Mouse (Mus musculus): ENCODE data around the gene Dip2b. TPM values are rescaled to one million over a fixed set of nuclear protein-coding genes. Genes with fewer than 3 reads are reported as not detected.
A peak's percentile ranks its signal among the peaks of the same experiment; 100 is the strongest.

Dip2b gene
- polyA plus RNA-seq, 1 experiment from 2014 or later: 22.3 TPM

GRCm38 (mm10) chr15:100230655-100231054, 192.2 kb downstream of the Dip2b start:
- Histone ChIP-seq H3K27me3 (ENCODE audit: control insufficient read depth, insufficient read depth, low read length) (no peaks in the 10 kb centered on the region), H3K36me3 (ENCODE audit: control insufficient read depth, insufficient read depth, low read length) (no peaks in the 10 kb centered on the region), H3K4me1 (ENCODE audit: control insufficient read depth, insufficient read depth, low read length) (peaks cover 9% of the 10 kb centered on the region), H3K4me2 (no peak overlapping the region), H3K9me3 (ENCODE audit: control insufficient read depth, low read length) (no peaks in the 10 kb centered on the region), H3K4me3 (ENCODE audit: low read depth, low read length) (no peak overlapping the region), H3K9ac (ENCODE audit: low read length) (no peak overlapping the region), H3K27ac (ENCODE audit: low read depth, low read length) (no peak overlapping the region)
- ATAC-seq (ENCODE audit: low FRiP score): no peak
- peak; percentile 76 for DNase-seq (ENCODE audit: low spot score, missing footprints)
- WGBS: 74% methylated on average over 1 of the region's 1 CpGs

DNA sequence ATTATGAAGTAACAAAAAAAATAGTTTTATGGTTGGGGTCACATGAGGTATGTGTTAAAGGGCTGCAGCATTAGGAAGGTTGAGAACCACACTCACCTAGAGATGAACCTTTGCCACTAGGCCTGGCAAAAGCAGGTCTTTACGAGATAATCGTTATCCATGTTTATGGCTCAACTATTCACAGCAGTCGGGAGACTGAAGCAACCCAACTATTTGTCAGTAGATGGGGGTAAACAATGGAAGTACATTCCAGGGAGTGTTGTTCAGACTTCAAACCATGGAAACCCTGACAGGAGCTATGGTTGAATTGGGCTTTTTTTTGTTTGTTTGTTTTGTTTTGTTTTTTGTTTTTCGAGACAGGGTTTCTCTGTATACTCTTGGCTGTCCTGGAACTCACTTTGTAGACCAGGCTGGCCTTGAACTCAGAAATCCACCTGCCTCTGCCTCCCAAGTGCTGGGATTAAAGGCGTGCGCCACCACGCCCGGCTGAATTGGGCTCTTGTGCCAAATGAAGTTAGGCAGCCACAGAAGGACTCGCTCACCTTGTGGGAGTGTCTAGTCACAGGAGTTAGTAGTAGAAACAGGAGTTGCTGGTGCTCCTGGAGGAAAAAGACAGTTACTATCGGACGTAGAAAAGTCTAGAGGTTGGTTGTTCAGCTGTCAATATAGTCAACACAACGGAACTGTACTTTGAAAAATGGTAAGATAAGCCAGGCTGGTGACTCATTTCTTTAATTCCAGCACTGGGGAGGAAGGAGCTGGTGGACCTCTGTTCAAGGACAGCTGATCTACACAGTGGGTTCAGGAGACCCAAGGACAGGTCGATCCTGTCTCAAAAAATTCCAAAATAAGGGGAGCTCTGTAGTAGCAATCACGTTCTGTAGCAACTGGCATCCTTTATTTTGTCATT, 193.4 kb downstream of the Dip2b start:
- 0 out of 2 replicates have a peak, but pooled peaks cover 3% of the 10 kb centered on the region for H3K36me3 ChIP-seq (ENCODE audit: control insufficient read depth, insufficient read depth, low read length)
- H3K9ac ChIP-seq (ENCODE audit: low read length): no peak overlapping the region
- no peak for ATAC-seq (ENCODE audit: low FRiP score)

DNA sequence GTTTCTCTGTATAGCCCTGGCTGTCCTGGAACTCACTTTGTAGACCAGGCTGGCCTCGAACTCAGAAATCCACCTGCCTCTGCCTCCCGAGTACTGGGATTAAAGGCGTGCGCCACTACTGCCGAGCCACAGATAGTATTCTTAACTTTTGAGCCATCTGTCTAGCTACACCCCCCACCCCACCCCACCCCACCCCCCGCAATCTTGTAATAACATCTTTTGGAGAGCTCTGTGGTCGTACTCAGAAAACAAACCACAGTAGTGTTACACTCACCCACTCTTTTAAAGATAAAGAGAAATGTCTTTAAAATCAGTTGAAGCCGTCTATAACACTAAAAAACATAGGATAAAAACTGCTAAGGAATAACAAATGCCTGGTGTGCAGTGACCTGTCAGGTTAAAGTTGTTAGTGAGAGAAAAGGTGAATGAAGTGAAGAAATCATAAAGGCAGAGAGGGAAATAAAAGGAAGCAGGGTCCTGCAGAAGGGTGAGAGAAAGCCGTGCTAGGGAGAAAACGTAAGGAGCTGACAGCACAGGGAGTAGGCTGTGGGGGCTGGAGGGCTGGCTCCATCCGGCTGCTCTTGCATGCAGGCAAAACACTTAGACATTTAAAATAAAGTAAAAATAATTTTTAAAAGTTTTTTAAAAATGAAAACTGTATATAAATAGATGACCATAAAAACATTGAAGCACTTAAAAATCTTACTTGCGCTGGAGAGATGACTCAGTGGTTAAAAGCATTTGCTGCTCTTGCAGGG, 196.9 kb downstream of the Dip2b start:
- WGBS: 94% methylated on average over 12 of the region's 12 CpGs
- H3K36me3 ChIP-seq (ENCODE audit: control insufficient read depth, insufficient read depth, low read length): peaks cover 7% of the 10 kb centered on the region; the same call in 1 of the 2 replicates

More for the DNA sequence above, 193.4 kb downstream of the Dip2b start:
- Histone ChIP-seq H3K4me1 (ENCODE audit: control insufficient read depth, insufficient read depth, low read length) (peaks cover 8% of the 10 kb centered on the region), H3K9me3 (ENCODE audit: control insufficient read depth, low read length) (no peaks in the 10 kb centered on the region), H3K27ac (ENCODE audit: low read depth, low read length) (no peak overlapping the region), H3K27me3 (ENCODE audit: control insufficient read depth, insufficient read depth, low read length) (no peaks in the 10 kb centered on the region), H3K4me2 (no peak overlapping the region), H3K4me3 (ENCODE audit: low read depth, low read length) (no peak overlapping the region)
- peak; percentile 47 for DNase-seq (ENCODE audit: low spot score, missing footprints)
- WGBS: 94% methylated on average over 14 of the region's 14 CpGs

DNA sequence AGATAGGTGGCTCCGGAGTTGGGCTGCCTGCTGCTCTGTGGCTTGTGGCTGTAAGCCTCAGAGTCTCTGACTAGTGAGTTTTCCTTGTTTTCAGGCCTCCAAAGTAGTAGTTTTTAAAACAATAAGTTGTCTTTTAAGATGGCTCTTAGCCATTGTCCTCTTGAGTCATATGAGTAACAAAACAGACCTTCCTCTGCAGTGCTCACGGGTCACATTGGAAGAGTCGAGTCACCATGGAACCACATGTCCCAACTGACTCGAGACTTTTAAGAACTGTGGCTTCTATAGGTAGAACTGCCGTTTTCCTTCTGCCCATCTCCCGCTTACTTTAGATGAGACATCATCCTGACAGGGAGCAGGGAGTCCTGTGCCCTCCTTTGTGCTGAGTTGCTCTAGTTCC, 198.5 kb downstream of the Dip2b start:
- Histone ChIP-seq H3K4me3 (ENCODE audit: low read depth, low read length) (no peak overlapping the region), H3K9me3 (ENCODE audit: control insufficient read depth, low read length) (no peaks in the 10 kb centered on the region), H3K4me2 (no peak overlapping the region), H3K9ac (ENCODE audit: low read length) (no peak overlapping the region), H3K27ac (ENCODE audit: low read depth, low read length) (no peak overlapping the region), H3K4me1 (ENCODE audit: control insufficient read depth, insufficient read depth, low read length) (no peaks in the 10 kb centered on the region), H3K36me3 (ENCODE audit: control insufficient read depth, insufficient read depth, low read length) (peaks cover 7% of the 10 kb centered on the region; the same call in 1 of the 2 replicates), H3K27me3 (ENCODE audit: control insufficient read depth, insufficient read depth, low read length) (no peaks in the 10 kb centered on the region)
- WGBS: 92% methylated on average over 6 of the region's 6 CpGs
- ATAC-seq (ENCODE audit: low FRiP score): no peak
- DNase-seq (ENCODE audit: low spot score, missing footprints): peak; percentile 68

More for the DNA sequence above, 196.9 kb downstream of the Dip2b start:
- DNase-seq (ENCODE audit: low spot score, missing footprints) (no peak), ATAC-seq (ENCODE audit: low FRiP score) (no peak)
- Histone ChIP-seq H3K4me3 (ENCODE audit: low read depth, low read length) (no peak overlapping the region), H3K9me3 (ENCODE audit: control insufficient read depth, low read length) (no peaks in the 10 kb centered on the region), H3K4me1 (ENCODE audit: control insufficient read depth, insufficient read depth, low read length) (no peaks in the 10 kb centered on the region), H3K27ac (ENCODE audit: low read depth, low read length) (no peak overlapping the region), H3K4me2 (no peak overlapping the region), H3K9ac (ENCODE audit: low read length) (no peak overlapping the region), H3K27me3 (ENCODE audit: control insufficient read depth, insufficient read depth, low read length) (no peaks in the 10 kb centered on the region)

DNA sequence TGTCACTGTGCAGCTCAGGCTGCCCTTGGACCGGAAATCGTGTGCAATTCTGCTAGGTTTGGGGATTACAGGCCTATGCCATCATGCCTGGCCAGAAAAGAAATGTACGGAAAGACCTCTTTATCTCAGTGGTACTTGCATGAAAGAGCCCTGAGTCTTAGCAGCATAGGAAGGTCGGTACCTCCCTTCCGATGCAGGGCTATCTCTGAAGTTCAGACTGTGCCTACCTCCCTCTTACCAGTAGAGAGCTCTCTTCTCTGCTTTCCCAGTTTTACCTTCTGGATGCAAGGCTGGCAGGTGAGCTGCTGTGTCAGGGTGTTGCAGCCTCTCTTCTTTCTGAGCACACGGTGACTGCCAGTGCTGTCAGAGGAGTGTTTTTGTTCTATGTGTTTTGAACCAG, 203.3 kb downstream of the Dip2b start:
- ATAC-seq (ENCODE audit: low FRiP score) (no peak), DNase-seq (ENCODE audit: low spot score, missing footprints) (peak; percentile 12)
- no peaks in the 10 kb centered on the region for H3K9me3 ChIP-seq (ENCODE audit: control insufficient read depth, low read length)
- no peak overlapping the region for H3K4me3 ChIP-seq (ENCODE audit: low read depth, low read length)
- H3K27ac ChIP-seq (ENCODE audit: low read depth, low read length): no peak overlapping the region
- H3K36me3 ChIP-seq (ENCODE audit: control insufficient read depth, insufficient read depth, low read length): peaks cover 13% of the 10 kb centered on the region
- 95% methylated on average over 6 of the region's 6 CpGs for WGBS
- no peak overlapping the region for H3K4me2 ChIP-seq
- H3K27me3 ChIP-seq (ENCODE audit: control insufficient read depth, insufficient read depth, low read length): no peaks in the 10 kb centered on the region
- no peaks in the 10 kb centered on the region for H3K4me1 ChIP-seq (ENCODE audit: control insufficient read depth, insufficient read depth, low read length)
- H3K9ac ChIP-seq (ENCODE audit: low read length): no peak overlapping the region

- WGBS: 97% methylated on average over 7 of the region's 7 CpGs
- H3K27ac ChIP-seq (ENCODE audit: low read depth, low read length): no peak overlapping the region
- H3K9ac ChIP-seq (ENCODE audit: low read length): no peak overlapping the region
- H3K27me3 ChIP-seq (ENCODE audit: control insufficient read depth, insufficient read depth, low read length): no peaks in the 10 kb centered on the region
- ATAC-seq (ENCODE audit: low FRiP score): no peak
- H3K36me3 ChIP-seq (ENCODE audit: control insufficient read depth, insufficient read depth, low read length): peaks cover 17% of the 10 kb centered on the region
- no peak overlapping the region for H3K4me3 ChIP-seq (ENCODE audit: low read depth, low read length)
- H3K4me1 ChIP-seq (ENCODE audit: control insufficient read depth, insufficient read depth, low read length): no peaks in the 10 kb centered on the region
- DNase-seq (ENCODE audit: low spot score, missing footprints): no peak
- no peaks in the 10 kb centered on the region for H3K9me3 ChIP-seq (ENCODE audit: control insufficient read depth, low read length)
- no peak overlapping the region for H3K4me2 ChIP-seq
Observed at GRCm38 (mm10) chr15:100245951-100246350, 207.5 kb downstream of the Dip2b start.

GRCm38 (mm10) chr15:100247296-100247695, 208.8 kb downstream of the Dip2b start:
- Histone ChIP-seq H3K27me3 (ENCODE audit: control insufficient read depth, insufficient read depth, low read length) (no peaks in the 10 kb centered on the region), H3K4me3 (ENCODE audit: low read depth, low read length) (no peak overlapping the region), H3K9ac (ENCODE audit: low read length) (no peak overlapping the region), H3K4me2 (no peak overlapping the region), H3K9me3 (ENCODE audit: control insufficient read depth, low read length) (no peaks in the 10 kb centered on the region), H3K27ac (ENCODE audit: low read depth, low read length) (no peak overlapping the region), H3K36me3 (ENCODE audit: control insufficient read depth, insufficient read depth, low read length) (peaks cover 17% of the 10 kb centered on the region), H3K4me1 (ENCODE audit: control insufficient read depth, insufficient read depth, low read length) (no peaks in the 10 kb centered on the region)
- DNase-seq (ENCODE audit: low spot score, missing footprints) (no peak), ATAC-seq (ENCODE audit: low FRiP score) (no peak)
- WGBS: 96% methylated on average over 9 of the region's 9 CpGs

- H3K4me1 ChIP-seq (ENCODE audit: control insufficient read depth, insufficient read depth, low read length): no peaks in the 10 kb centered on the region
- peaks cover 15% of the 10 kb centered on the region for H3K36me3 ChIP-seq (ENCODE audit: control insufficient read depth, insufficient read depth, low read length)
- no peaks in the 10 kb centered on the region for H3K9me3 ChIP-seq (ENCODE audit: control insufficient read depth, low read length)
- no peak overlapping the region for H3K9ac ChIP-seq (ENCODE audit: low read length)
- 96% methylated on average over 6 of the region's 6 CpGs for WGBS
- no peaks in the 10 kb centered on the region for H3K27me3 ChIP-seq (ENCODE audit: control insufficient read depth, insufficient read depth, low read length)
- no peak overlapping the region for H3K27ac ChIP-seq (ENCODE audit: low read depth, low read length)
- no peak overlapping the region for H3K4me2 ChIP-seq
- DNase-seq (ENCODE audit: low spot score, missing footprints) (no peak), ATAC-seq (ENCODE audit: low FRiP score) (no peak)
- H3K4me3 ChIP-seq (ENCODE audit: low read depth, low read length): no peak overlapping the region
Observed at GRCm38 (mm10) chr15:100248665-100249433, 210.4 kb downstream of the Dip2b start.

Data from midbrain, embryonic 11.5 days (tissue).